Mouse (Mus musculus) midbrain, embryonic 11.5 days (tissue): Measurements from ENCODE around the gene Rpn1. TPM values are rescaled to one million over a fixed set of nuclear protein-coding genes. Genes with fewer than 3 reads are reported as not detected.

ENCODE experiments used
- ATAC-seq: fragments of 200-750 bp; cut with Nextera tagmentation; 2 replicates; pipeline ENCODE4 v1.8.0; 2017; ENCODE audit warnings: moderate TSS enrichment, moderate library complexity; ENCODE audit not compliant: low FRiP score
- DNase-seq: peaks from one replicate; pipeline ENCODE4 v3.0.0; 2015; ENCODE audit warnings: low spot score; ENCODE audit errors: missing footprints
- H3K27ac ChIP-seq: fragments of 300-500 bp; sonication (generic); 2 replicates; pipeline ENCODE4 v1.5.1; 2014; ENCODE audit warnings: low read depth, low read length
- H3K27me3 ChIP-seq: fragments of 300-500 bp; sonication (generic); 2 replicates; pipeline ENCODE4 v1.6.1; 2014; ENCODE audit warnings: mild to moderate bottlenecking, low read length, moderate library complexity, mixed read lengths; ENCODE audit not compliant: control insufficient read depth, insufficient read depth
- H3K36me3 ChIP-seq: fragments of 300-500 bp; sonication (generic); 2 replicates; pipeline ENCODE4 v1.6.1; 2014; ENCODE audit warnings: mild to moderate bottlenecking, low read length, moderate library complexity, mixed read lengths; ENCODE audit not compliant: control insufficient read depth, insufficient read depth
- H3K4me1 ChIP-seq: fragments of 300-500 bp; sonication (generic); 2 replicates; pipeline ENCODE4 v1.6.1; 2014; ENCODE audit warnings: low read length; ENCODE audit not compliant: control insufficient read depth, insufficient read depth
- H3K4me2 ChIP-seq: fragments of 300-500 bp; sonication (generic); 2 replicates; pipeline ENCODE4 v1.6.1; 2014; ENCODE audit warnings: mild to moderate bottlenecking, moderate library complexity
- H3K4me3 ChIP-seq: fragments of 300-500 bp; sonication (generic); 2 replicates; pipeline ENCODE4 v1.5.1; 2014; ENCODE audit warnings: low read depth, low read length
- H3K9ac ChIP-seq: fragments of 300-500 bp; sonication (generic); 2 replicates; pipeline ENCODE4 v1.6.1; 2014; ENCODE audit warnings: low read length
- H3K9me3 ChIP-seq: fragments of 300-500 bp; sonication (generic); 2 replicates; pipeline ENCODE4 v1.6.1; 2016; ENCODE audit warnings: low read length; ENCODE audit not compliant: control insufficient read depth
- WGBS: fragments of 180-500 bp; shearing (Covaris S2); extraction: QIAGEN DNeasy Blood & Tissue Kit; methylation state at CpG from one replicate; pipeline ENCODE4 v1.1.7; 2014; 5-methylcytosine and 5-hydroxymethylcytosine counted together
- polyA plus RNA-seq: library from polyadenylated mRNA; unstranded; fragments of >200 nt; fragmentation: Nextera tagmentation; extraction: Ambion mirVana; gene quantifications from 2 replicates; pipeline ENCODE4 v1.2.1, GENCODE M21; 2014

The Rpn1 gene
- polyA plus RNA-seq, 1 experiment from 2014 or later, result 267 TPM

DNA sequence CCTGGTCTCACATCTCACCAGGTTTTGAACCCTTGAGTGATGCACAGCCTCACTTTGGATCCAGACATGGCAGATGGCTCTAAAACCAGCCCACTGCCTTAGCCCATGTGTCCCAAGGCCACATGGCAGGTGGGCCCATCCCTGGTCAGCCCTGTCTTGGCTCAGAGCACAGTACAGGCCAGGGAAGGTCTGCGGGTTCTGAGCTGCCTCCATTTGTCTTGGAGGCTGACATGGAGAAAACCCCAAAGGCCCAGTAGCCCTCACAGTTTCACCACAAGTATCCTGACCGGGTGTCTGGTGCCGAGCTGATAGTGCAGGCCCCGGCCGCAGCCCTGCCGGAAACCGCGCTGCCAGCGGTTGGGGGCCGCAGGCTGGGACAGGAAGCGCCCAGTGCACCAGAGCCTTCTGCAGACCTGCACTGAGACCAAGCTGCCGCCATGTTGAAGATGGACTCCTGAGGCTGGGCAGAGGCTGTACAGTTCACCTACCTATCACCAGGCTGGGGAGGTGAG lies 22.4 kb downstream of the Rpn1 start:
- Histone ChIP-seq H3K4me3 (no peak overlapping the region), H3K27me3 (no peaks in the 10 kb centered on the region), H3K27ac (no peak overlapping the region; the same call in 1 of the 2 replicates), H3K36me3 (peaks cover 22% of the 10 kb centered on the region; the same call in 1 of the 2 replicates), H3K9me3 (no peaks in the 10 kb centered on the region), H3K4me1 (no peaks in the 10 kb centered on the region; the same call in 1 of the 2 replicates), H3K4me2 (peak overlapping the region; percentile 31; the same call in 1 of the 2 replicates), H3K9ac (peak overlapping the region; percentile 66)
- WGBS, result 94% methylated on average over 12 of the region's 12 CpGs
- ATAC-seq (peak; percentile 55; the same call in 1 of the 2 replicates), DNase-seq (no peak)

DNA sequence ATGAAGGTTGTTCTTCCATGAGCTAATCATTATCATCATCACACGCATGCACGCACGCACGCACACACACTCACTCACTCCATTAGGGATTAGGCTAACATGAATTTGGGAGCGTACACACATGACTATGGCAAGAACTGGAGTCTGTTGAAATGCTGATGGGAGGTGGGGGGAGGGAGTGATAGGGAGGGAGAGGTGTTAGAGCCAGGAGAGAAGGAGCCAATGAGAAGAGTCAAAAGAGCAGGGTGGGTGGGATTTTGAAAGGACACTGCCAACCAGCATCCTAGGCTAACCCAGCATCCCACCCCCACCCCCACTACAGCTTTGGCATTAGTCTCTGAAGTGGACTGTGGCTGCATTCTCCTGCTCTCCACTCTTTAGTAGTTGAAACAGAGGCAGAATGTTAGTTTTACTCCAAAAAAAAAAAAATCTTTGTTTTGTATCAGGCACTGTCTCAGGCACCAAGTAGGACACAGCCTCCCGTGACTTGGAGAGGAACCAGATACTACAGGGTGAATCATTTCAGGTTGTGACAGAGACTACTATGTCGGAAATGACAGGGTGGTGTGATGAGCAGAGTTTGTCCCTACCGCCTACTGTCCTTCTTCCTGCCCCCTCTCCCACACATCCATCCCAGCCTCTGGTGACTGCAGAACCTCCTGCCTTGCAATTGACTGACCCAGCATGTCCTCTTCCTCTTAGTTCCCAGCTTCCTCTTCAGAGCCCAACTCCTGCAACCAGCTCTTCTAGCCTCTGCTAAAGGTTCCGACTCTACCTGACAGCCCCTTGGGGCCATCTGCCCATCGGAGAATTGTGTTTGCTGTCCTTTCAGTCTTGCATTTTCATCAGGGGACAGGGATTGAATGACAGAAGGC lies 23.6 kb downstream of the Rpn1 start:
- peaks cover 9% of the 10 kb centered on the region; the same call in 1 of the 2 replicates for H3K36me3 ChIP-seq
- no peak overlapping the region for H3K4me3 ChIP-seq
- H3K9me3 ChIP-seq, result no peaks in the 10 kb centered on the region
- no peaks in the 10 kb centered on the region for H3K27me3 ChIP-seq
- no peaks in the 10 kb centered on the region; the same call in 1 of the 2 replicates for H3K4me1 ChIP-seq
- ATAC-seq (no peak), DNase-seq (no peak)
- no peak overlapping the region for H3K27ac ChIP-seq
- no peak overlapping the region for H3K9ac ChIP-seq
- WGBS, result 87% methylated on average over 10 of the region's 10 CpGs
- no peak overlapping the region for H3K4me2 ChIP-seq

DNA sequence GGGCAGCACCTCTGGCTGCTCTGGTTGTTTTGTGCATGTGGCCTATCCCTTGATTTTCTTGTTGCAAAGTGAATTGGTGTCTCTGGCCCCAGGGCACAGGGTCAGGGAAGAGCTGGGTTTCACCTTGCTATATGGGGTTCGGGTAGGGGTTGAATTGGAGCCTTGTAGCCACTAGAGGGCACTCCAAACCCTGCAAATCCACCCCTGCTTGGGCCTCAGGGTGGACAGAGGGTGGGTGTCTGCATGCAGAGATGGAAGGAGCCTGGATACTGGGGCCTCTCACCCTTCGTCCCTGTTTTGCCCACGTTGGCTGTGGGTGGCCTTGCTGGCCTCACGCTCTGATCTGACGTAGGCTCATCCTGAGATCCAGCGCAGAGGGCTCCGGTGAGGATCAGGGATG lies 28.9 kb downstream of the Rpn1 start:
- Histone ChIP-seq H3K27me3 (no peaks in the 10 kb centered on the region), H3K27ac (no peak overlapping the region), H3K4me2 (no peak overlapping the region), H3K9me3 (no peaks in the 10 kb centered on the region), H3K9ac (peak overlapping the region; percentile 31), H3K4me3 (no peak overlapping the region), H3K36me3 (no peaks in the 10 kb centered on the region), H3K4me1 (0 out of 2 replicates have a peak, but pooled peaks cover 3% of the 10 kb centered on the region)
- ATAC-seq (peak; percentile 85), DNase-seq (peak; percentile 95)
- 28% methylated on average over 7 of the region's 7 CpGs for WGBS

DNA sequence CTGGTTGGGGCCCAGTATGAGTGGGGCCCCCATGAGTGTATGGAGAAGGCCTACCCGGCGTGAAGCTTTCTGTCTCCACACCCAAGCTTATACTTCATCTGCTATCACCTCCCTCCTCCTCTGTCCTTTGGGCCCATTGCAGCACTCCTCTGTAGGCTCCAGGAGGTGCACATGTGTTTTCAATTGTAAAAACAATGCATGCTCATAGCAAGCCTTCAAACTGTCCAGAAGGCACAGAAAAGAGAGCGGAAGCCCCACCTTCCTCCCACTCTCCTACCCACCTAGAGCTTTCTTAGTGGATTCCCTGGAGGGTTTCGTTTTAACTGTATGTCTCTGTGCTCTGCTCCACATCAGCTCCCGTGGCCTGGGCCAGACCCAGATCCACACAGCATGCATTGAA lies 30.1 kb downstream of the Rpn1 start:
- DNase-seq, result no peak
- H3K9me3 ChIP-seq, result no peaks in the 10 kb centered on the region
- no peak for ATAC-seq
- 0 out of 2 replicates have a peak, but pooled peaks cover 3% of the 10 kb centered on the region for H3K4me1 ChIP-seq
- H3K36me3 ChIP-seq, result no peaks in the 10 kb centered on the region
- no peak overlapping the region for H3K4me3 ChIP-seq
- no peak overlapping the region for H3K9ac ChIP-seq
- H3K27ac ChIP-seq, result no peak overlapping the region
- 82% methylated on average over 5 of the region's 5 CpGs for WGBS
- no peak overlapping the region for H3K4me2 ChIP-seq
- no peaks in the 10 kb centered on the region for H3K27me3 ChIP-seq

DNA sequence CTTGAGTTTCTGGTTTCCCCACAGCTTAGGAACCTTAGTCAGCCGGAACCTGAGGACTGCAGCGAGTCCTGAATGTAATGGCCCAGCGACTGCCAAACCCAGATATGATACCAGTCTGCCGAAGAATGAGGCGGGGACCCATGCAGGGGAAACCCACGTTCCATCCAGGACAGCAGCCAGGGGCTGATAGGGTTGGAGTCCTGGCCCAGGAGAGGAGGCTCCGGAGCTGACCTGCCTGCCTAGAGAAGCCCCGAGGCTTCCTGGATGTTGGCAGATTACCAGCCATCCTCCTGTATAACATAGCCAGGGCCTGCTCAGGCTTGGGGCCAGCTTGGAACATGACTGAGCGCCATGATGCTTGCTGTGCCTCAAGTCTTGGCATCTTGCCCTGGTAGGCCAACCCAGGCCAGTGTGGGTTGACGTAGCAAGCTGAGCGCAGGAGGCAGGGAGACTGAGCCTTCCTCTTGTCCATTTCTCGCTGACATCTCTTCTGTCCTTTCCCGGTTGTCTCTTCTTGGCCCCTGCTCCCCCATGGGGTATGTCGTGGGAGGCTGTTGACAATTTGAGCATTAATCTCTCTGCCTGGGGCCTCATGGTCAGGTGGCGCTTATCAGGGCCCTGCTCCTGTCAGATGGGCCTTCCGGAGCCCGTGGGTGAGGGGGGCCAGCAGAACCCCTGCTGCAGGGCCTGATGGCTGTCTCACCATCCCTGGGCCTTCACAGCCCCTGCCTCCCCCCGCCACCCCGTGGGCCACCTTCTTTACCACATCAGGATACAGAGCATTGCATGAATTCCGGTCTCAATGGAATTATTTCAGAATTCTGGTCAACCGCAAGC lies 32.3 kb downstream of the Rpn1 start:
- H3K4me1 ChIP-seq, result 0 out of 2 replicates have a peak, but pooled peaks cover 3% of the 10 kb centered on the region
- H3K36me3 ChIP-seq, result no peaks in the 10 kb centered on the region
- H3K4me3 ChIP-seq, result no peak overlapping the region
- no peak overlapping the region for H3K27ac ChIP-seq
- WGBS, result 82% methylated on average over 21 of the region's 21 CpGs
- no peak overlapping the region for H3K9ac ChIP-seq
- H3K9me3 ChIP-seq, result no peaks in the 10 kb centered on the region
- no peak overlapping the region for H3K4me2 ChIP-seq
- no peaks in the 10 kb centered on the region for H3K27me3 ChIP-seq
- ATAC-seq (no peak), DNase-seq (no peak)

DNA sequence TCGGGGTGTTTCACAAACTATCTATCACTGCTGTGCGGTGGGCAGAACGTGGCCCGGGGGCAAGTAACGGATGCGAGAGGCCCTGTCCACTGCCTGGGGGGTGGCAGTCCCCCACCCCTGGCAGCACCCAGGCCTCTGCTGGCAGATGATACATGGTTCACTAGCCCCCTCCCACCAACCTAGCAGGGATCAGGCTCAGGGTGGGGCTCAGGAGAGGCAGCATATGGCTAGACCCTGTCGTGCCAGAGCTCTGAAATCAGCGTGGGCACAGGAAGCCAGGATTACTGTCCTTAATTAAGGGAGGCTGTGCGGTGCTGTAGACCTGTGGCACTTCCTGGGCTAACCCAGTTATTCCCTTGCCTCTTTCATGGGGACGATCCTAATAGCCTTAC lies 32.9 kb downstream of the Rpn1 start:
- Histone ChIP-seq H3K4me2 (no peak overlapping the region), H3K36me3 (no peaks in the 10 kb centered on the region), H3K27ac (no peak overlapping the region), H3K4me1 (0 out of 2 replicates have a peak, but pooled peaks cover 3% of the 10 kb centered on the region), H3K9ac (no peak overlapping the region), H3K9me3 (no peaks in the 10 kb centered on the region), H3K4me3 (no peak overlapping the region), H3K27me3 (no peaks in the 10 kb centered on the region)
- WGBS, result 88% methylated on average over 10 of the region's 10 CpGs
- no peak for DNase-seq
- ATAC-seq, result no peak

DNA sequence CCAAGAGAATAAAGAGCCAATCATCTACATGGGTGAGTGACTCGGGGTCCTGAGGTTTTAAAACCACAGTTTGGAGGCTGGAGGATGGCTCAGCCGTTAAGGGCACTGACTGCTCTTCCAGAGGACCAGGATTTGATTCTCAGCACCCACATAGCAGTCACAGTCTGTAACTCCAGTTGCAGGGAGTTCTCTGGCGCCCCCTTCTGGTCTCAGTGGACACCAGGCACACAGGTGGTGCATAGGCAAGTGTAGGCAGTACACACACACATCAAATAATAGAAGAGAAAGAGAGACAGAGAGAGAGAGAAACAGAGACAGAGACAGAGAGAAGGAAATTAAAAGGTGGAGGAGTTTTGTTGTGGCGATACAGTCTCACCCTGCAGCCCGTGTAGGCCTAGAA lies 35.0 kb downstream of the Rpn1 start:
- no peak for DNase-seq
- Histone ChIP-seq H3K27ac (no peak overlapping the region), H3K4me2 (no peak overlapping the region), H3K4me3 (no peak overlapping the region), H3K4me1 (peaks cover 7% of the 10 kb centered on the region), H3K27me3 (no peaks in the 10 kb centered on the region), H3K36me3 (no peaks in the 10 kb centered on the region), H3K9me3 (no peaks in the 10 kb centered on the region), H3K9ac (no peak overlapping the region)
- no peak for ATAC-seq
- WGBS, result 80% methylated on average over 5 of the region's 5 CpGs

DNA sequence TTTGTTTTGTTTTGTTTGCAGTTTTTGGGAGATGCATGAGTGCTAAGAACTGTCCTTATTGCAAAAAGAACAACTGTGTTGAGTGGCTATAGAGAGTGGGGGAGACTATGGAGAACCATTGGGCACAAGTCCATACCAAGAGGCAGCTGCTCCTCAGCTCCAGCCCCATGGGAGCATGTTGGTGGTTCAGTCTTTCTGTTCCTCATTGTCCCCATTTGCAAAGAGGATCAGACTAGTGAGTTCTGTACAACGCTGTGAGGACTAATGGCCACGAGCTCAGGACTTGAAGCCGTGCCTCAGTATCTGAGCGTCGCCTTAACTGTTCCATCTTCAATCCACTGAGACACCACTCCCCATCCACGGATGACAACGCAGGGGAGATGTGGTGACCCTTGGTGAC lies 36.5 kb downstream of the Rpn1 start:
- no peak overlapping the region for H3K27ac ChIP-seq
- H3K4me1 ChIP-seq, result peaks cover 7% of the 10 kb centered on the region
- H3K9ac ChIP-seq, result no peak overlapping the region
- H3K36me3 ChIP-seq, result no peaks in the 10 kb centered on the region
- 94% methylated on average over 7 of the region's 7 CpGs for WGBS
- H3K4me3 ChIP-seq, result no peak overlapping the region
- ATAC-seq, result no peak
- no peak for DNase-seq
- no peaks in the 10 kb centered on the region for H3K27me3 ChIP-seq
- no peaks in the 10 kb centered on the region for H3K9me3 ChIP-seq
- no peak overlapping the region for H3K4me2 ChIP-seq
